Mouse (Mus musculus): ENCODE results near the gene Itgb2. TPM values are rescaled to one million over a fixed set of nuclear protein-coding genes. Genes with fewer than 3 reads are reported as not detected.

The Itgb2 gene
- polyA plus RNA-seq, 1 experiment from 2014 or later: 1.2 TPM

- Histone ChIP-seq H3K4me1 (peaks cover 19% of the 10 kb centered on the region), H3K9me3 (replicated peaks) (no peaks in the 10 kb centered on the region; the same call in 1 of the 2 replicates), H3K4me3 (peak overlapping the region; percentile 88), H3K36me3 (peaks cover 44% of the 10 kb centered on the region), H3K27me3 (ENCODE audit: low read depth, poor library complexity, severe bottlenecking) (no peaks in the 10 kb centered on the region), H3K27ac (replicated peaks) (peak overlapping the region; percentile 99)
- DNase-seq (ENCODE audit: low spot score): no peak
- WGBS: 53% methylated on average over 7 of the region's 7 CpGs
Observed at GRCm38 (mm10) chr10:77606855-77607254, 76.8 kb downstream of the Itgb2 start.

GRCm38 (mm10) chr10:77607441-77607840, 77.4 kb downstream of the Itgb2 start:
- Histone ChIP-seq H3K27me3 (ENCODE audit: low read depth, poor library complexity, severe bottlenecking) (no peaks in the 10 kb centered on the region), H3K9me3 (replicated peaks) (no peaks in the 10 kb centered on the region; the same call in 1 of the 2 replicates), H3K36me3 (peaks cover 50% of the 10 kb centered on the region), H3K4me3 (peak overlapping the region; percentile 88), H3K4me1 (peaks cover 19% of the 10 kb centered on the region), H3K27ac (replicated peaks) (no peak overlapping the region)
- 82% methylated on average over 5 of the region's 5 CpGs for WGBS
- DNase-seq (ENCODE audit: low spot score): no peak

- WGBS: 95% methylated on average over 8 of the region's 8 CpGs
- no peak for DNase-seq (ENCODE audit: low spot score)
- H3K36me3 ChIP-seq: peaks cover 61% of the 10 kb centered on the region
- no peaks in the 10 kb centered on the region; the same call in 1 of the 2 replicates for H3K9me3 ChIP-seq (replicated peaks)
- H3K27me3 ChIP-seq (ENCODE audit: low read depth, poor library complexity, severe bottlenecking): no peaks in the 10 kb centered on the region
- no peak overlapping the region for H3K4me3 ChIP-seq
- H3K4me1 ChIP-seq: peaks cover 19% of the 10 kb centered on the region
- no peak overlapping the region for H3K27ac ChIP-seq (replicated peaks)
Observed at GRCm38 (mm10) chr10:77608589-77608988, 78.5 kb downstream of the Itgb2 start.

- H3K36me3 ChIP-seq: peaks cover 79% of the 10 kb centered on the region
- 93% methylated on average over 8 of the region's 8 CpGs for WGBS
- no peak for DNase-seq (ENCODE audit: low spot score)
Observed at GRCm38 (mm10) chr10:77610221-77610961, 80.3 kb downstream of the Itgb2 start.

GRCm38 (mm10) chr10:77613409-77613808, 83.4 kb downstream of the Itgb2 start:
- H3K27ac ChIP-seq (replicated peaks): no peak overlapping the region
- DNase-seq (ENCODE audit: low spot score): no peak
- 0 out of 2 replicates have a peak, but pooled peaks cover 3% of the 10 kb centered on the region for H3K4me1 ChIP-seq
- no peak overlapping the region for H3K4me3 ChIP-seq
- H3K36me3 ChIP-seq: peaks cover 98% of the 10 kb centered on the region
- H3K9me3 ChIP-seq (replicated peaks): no peaks in the 10 kb centered on the region
- no peaks in the 10 kb centered on the region for H3K27me3 ChIP-seq (ENCODE audit: low read depth, poor library complexity, severe bottlenecking)
- WGBS: 93% methylated on average over 3 of the region's 3 CpGs

More at GRCm38 (mm10) chr10:77610221-77610961, 80.3 kb downstream of the Itgb2 start:
- H3K27ac ChIP-seq (replicated peaks): no peak overlapping the region
- no peak overlapping the region for H3K4me3 ChIP-seq
- peaks cover 19% of the 10 kb centered on the region for H3K4me1 ChIP-seq
- no peaks in the 10 kb centered on the region for H3K27me3 ChIP-seq (ENCODE audit: low read depth, poor library complexity, severe bottlenecking)
- H3K9me3 ChIP-seq (replicated peaks): no peaks in the 10 kb centered on the region

Other genes with a start within 250 kb of the Itgb2 start
- gene Adarb1, start 112.0 kb upstream of the Itgb2 start, polyA plus RNA-seq (2016; fragmentation: Nextera tagmentation; extraction: Ambion mirVana): 6.0 and 6.1 TPM in 2 replicates
- 42.3 and 45.2 TPM in 2 replicates for gene Fam207a, start 14.5 kb upstream of the Itgb2 start, polyA plus RNA-seq (2016; fragmentation: Nextera tagmentation; extraction: Ambion mirVana)
- 67.0 and 69.9 TPM in 2 replicates for gene Pttg1ip, start 51.5 kb downstream of the Itgb2 start, polyA plus RNA-seq (2016; fragmentation: Nextera tagmentation; extraction: Ambion mirVana)
- gene Sumo3, start 75.8 kb downstream of the Itgb2 start, polyA plus RNA-seq (2016; fragmentation: Nextera tagmentation; extraction: Ambion mirVana): 403 and 425 TPM in 2 replicates
- gene Gm49325, start 75.9 kb downstream of the Itgb2 start, polyA plus RNA-seq (2016; fragmentation: Nextera tagmentation; extraction: Ambion mirVana): 2.2 and 2.4 TPM in 2 replicates
- 104 and 107 TPM in 2 replicates for gene Ube2g2, start 92.0 kb downstream of the Itgb2 start, polyA plus RNA-seq (2016; fragmentation: Nextera tagmentation; extraction: Ambion mirVana)
- gene Tspear, start 156.3 kb downstream of the Itgb2 start, polyA plus RNA-seq (2016; fragmentation: Nextera tagmentation; extraction: Ambion mirVana): 0.84 and 0.97 TPM in 2 replicates
- gene Gm19402, start 160.5 kb downstream of the Itgb2 start, polyA plus RNA-seq (2016; fragmentation: Nextera tagmentation; extraction: Ambion mirVana): not detected in 2 replicates
- gene Gm9508, start 167.0 kb downstream of the Itgb2 start, polyA plus RNA-seq (2016; fragmentation: Nextera tagmentation; extraction: Ambion mirVana): not detected in 2 replicates
- gene Gm10272, start 176.4 kb downstream of the Itgb2 start, polyA plus RNA-seq (2016; fragmentation: Nextera tagmentation; extraction: Ambion mirVana): not detected in 2 replicates
- not detected in 2 replicates for gene Gm10024, start 181.2 kb downstream of the Itgb2 start, polyA plus RNA-seq (2016; fragmentation: Nextera tagmentation; extraction: Ambion mirVana)
- not detected in 2 replicates for gene Gm10142, start 185.6 kb downstream of the Itgb2 start, polyA plus RNA-seq (2016; fragmentation: Nextera tagmentation; extraction: Ambion mirVana)
- gene Krtap12-1, start 190.3 kb downstream of the Itgb2 start, polyA plus RNA-seq (2016; fragmentation: Nextera tagmentation; extraction: Ambion mirVana): not detected in 2 replicates
- gene Gm10100, start 196.2 kb downstream of the Itgb2 start, polyA plus RNA-seq (2016; fragmentation: Nextera tagmentation; extraction: Ambion mirVana): not detected in 2 replicates
- not detected in 2 replicates for gene Gm18596, start 212.4 kb downstream of the Itgb2 start, polyA plus RNA-seq (2016; fragmentation: Nextera tagmentation; extraction: Ambion mirVana)
- not detected in 2 replicates for gene Gm9736, start 221.1 kb downstream of the Itgb2 start, polyA plus RNA-seq (2016; fragmentation: Nextera tagmentation; extraction: Ambion mirVana)
- gene Gm3233, start 229.4 kb downstream of the Itgb2 start, polyA plus RNA-seq (2016; fragmentation: Nextera tagmentation; extraction: Ambion mirVana): not detected in 2 replicates
- not detected in 2 replicates for gene Gm3238, start 241.1 kb downstream of the Itgb2 start, polyA plus RNA-seq (2016; fragmentation: Nextera tagmentation; extraction: Ambion mirVana)
- gene Gm7138, start 246.7 kb downstream of the Itgb2 start, polyA plus RNA-seq (2016; fragmentation: Nextera tagmentation; extraction: Ambion mirVana): not detected in 2 replicates

Measured in midbrain, embryonic 10.5 days (tissue).